ENCODE assay signal across 26 mouse cellular contexts in the genomic region with DNA sequence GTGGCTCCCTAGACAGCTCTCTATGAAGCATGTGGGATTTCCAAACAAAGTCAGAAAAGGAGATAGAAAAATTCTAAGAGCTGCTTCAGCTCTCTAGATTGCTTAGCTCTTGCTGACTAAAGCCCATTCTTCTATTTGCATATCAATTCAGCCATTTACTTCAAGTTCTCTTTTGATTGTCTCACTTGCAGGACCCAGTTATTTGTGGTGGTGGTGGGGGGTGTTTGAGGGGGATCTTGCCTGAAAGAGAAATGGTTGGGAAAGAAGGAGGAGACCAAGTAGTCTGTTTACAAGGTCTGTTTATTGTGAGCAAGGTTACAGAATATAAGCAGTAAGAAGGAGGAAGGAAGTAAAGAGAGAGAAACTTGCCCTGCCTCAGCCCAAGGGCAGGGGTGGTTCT.
A peak's percentile ranks its signal among the peaks of the same experiment; 100 is the strongest.
DNase-seq lines count a peak whose midpoint lies in the region; ATAC-seq and TF ChIP-seq lines count a peak whose summit lies in the region.
"Had no signal": no experiment of that assay in that cellular context is flagged by ENCODE, and none has a peak within 500 bp of the region (broad histone marks: within the 10 kb centered on the region; RNA-seq: fewer than 3 reads in every experiment).

No protein-coding gene starts in this region.

- no peak for TF ChIP-seq CTCF in ES-Bruce4 (IDR thresholded peaks at IDR 0.05; ENCODE audit: low read depth, low read length)

- H3K36me3 ChIP-seq in ES-Bruce4 (ENCODE audit: control insufficient read depth, insufficient read depth, low read length, poor library complexity, severe bottlenecking) = no peaks in the 10 kb centered on the region; the same call in 1 of the 2 replicates
- no peaks in the 10 kb centered on the region for H3K36me3 ChIP-seq in midbrain, embryonic 14.5 days (ENCODE audit: control insufficient read depth, insufficient read depth, low read length)
- H3K36me3 ChIP-seq: G1E had no signal

- peaks cover 19% of the 10 kb centered on the region for H3K9me3 ChIP-seq in ES-Bruce4 (replicated peaks; ENCODE audit: control insufficient read depth, insufficient read depth, low read length, poor library complexity, severe bottlenecking)
- no peaks in the 10 kb centered on the region for H3K9me3 ChIP-seq in midbrain, embryonic 14.5 days (ENCODE audit: control insufficient read depth, low read length)
- H3K9me3 ChIP-seq: G1E had no signal

- DNase-seq in ES-CJ7 (ENCODE audit: low read depth, low spot score) (peak; percentile 55), R1 (ENCODE audit: low read depth, low spot score) (peak; percentile 74), ZHBTc4 (ENCODE audit: low read depth, low spot score) (peak; percentile 54)
- no peak for DNase-seq in left cerebral cortex, postnatal 36 days (ENCODE audit: low spot score in 2 of 2)
- DNase-seq in midbrain, embryonic 14.5 days = no peak
- DNase-seq in left cerebral cortex, adult 9 months (ENCODE audit: low spot score in 2 of 2) = no peak
- no peak for DNase-seq in gastrocnemius, postnatal 14 days
- DNase-seq: adrenal gland, adult 2 months; adrenal gland, adult 8-10 months; adrenal gland, postnatal 10 days; adrenal gland, postnatal 14 days; adrenal gland, postnatal 25 days; adrenal gland, postnatal 36 days; B cell, adult 2 months; cerebellum, adult 11 months; cerebellum, adult 11-12 months; cerebellum, adult 18-20 months; cerebellum, adult 2 months; cerebellum, adult 8-10 months; cerebellum, adult 9-10 months had no signal

- H3K4me1 ChIP-seq in ES-Bruce4 (ENCODE audit: control insufficient read depth, insufficient read depth, low read length) = no peaks in the 10 kb centered on the region
- no peaks in the 10 kb centered on the region for H3K4me1 ChIP-seq in midbrain, embryonic 14.5 days (ENCODE audit: control insufficient read depth, insufficient read depth, low read length)

- H3K27ac ChIP-seq in ES-Bruce4 (ENCODE audit: insufficient read depth, low read length) = peak overlapping the region; percentile 59; the same call in 1 of the 2 replicates
- no peak overlapping the region for H3K27ac ChIP-seq in midbrain, embryonic 14.5 days (replicated peaks; ENCODE audit: low read depth, low read length)

- intact Hi-C loops in left cerebral cortex, postnatal 36 days (cut with DNase I) = no loop called here
- intact Hi-C loops in gastrocnemius, postnatal 14 days (cut with DNase I; ENCODE audit: low total_unique reads) = no loop called here

- TF ChIP-seq EP300 in ES-Bruce4 (IDR thresholded peaks at IDR 0.05; ENCODE audit: insufficient read depth, low read depth, low read length) = no peak

- TF ChIP-seq POLR2A in ES-Bruce4 (IDR thresholded peaks at IDR 0.05; ENCODE audit: insufficient read depth, low read length) = no peak

- H3K4me3 ChIP-seq in ES-Bruce4 (ENCODE audit: low read depth, low read length) = no peak overlapping the region
- H3K4me3 ChIP-seq in midbrain, embryonic 14.5 days (replicated peaks; ENCODE audit: low read depth, low read length) = no peak overlapping the region

- H3K27me3 ChIP-seq in ES-Bruce4 (ENCODE audit: control insufficient read depth, insufficient read depth, low read length, poor library complexity, severe bottlenecking) = no peaks in the 10 kb centered on the region
- no peaks in the 10 kb centered on the region for H3K27me3 ChIP-seq in midbrain, embryonic 14.5 days (ENCODE audit: control insufficient read depth, insufficient read depth, low read length)
- H3K27me3 ChIP-seq: CH12.LX, Patski had no signal

- ATAC-seq in midbrain, embryonic 14.5 days (ENCODE audit: low FRiP score, low TSS enrichment) = no peak
- ATAC-seq: activated CD4-positive, CD25-positive, alpha-beta regulatory T cell, adult 4 months; CD4-positive, CD25-positive, alpha-beta regulatory T cell, adult 4 months; Patski had no signal

- no peak overlapping the region for H3K9ac ChIP-seq in ES-Bruce4 (ENCODE audit: low read depth, poor library complexity, severe bottlenecking)
- no peak overlapping the region for H3K9ac ChIP-seq in midbrain, embryonic 14.5 days (replicated peaks; ENCODE audit: low read length)

- no peak overlapping the region for H3K4me2 ChIP-seq in midbrain, embryonic 14.5 days (ENCODE audit: low read length)

Comparison
In these comparisons a context has a peak if more than half of its experiments do, and no peak if none do; other contexts are left out.
1. DNase-seq: peak in ES-CJ7 (single experiment), R1 (single experiment) and ZHBTc4 (single experiment); none in left cerebral cortex, postnatal 36 days (0 of 2), midbrain, embryonic 14.5 days (single experiment), left cerebral cortex, adult 9 months (0 of 2) and gastrocnemius, postnatal 14 days (single experiment).